Mouse (Mus musculus): ENCODE data around the gene Zmiz2. TPM values are rescaled to one million over a fixed set of nuclear protein-coding genes. Genes with fewer than 3 reads are reported as not detected.

Gene Zmiz2
- polyA plus RNA-seq, 1 experiment: 22.0 TPM

DNA sequence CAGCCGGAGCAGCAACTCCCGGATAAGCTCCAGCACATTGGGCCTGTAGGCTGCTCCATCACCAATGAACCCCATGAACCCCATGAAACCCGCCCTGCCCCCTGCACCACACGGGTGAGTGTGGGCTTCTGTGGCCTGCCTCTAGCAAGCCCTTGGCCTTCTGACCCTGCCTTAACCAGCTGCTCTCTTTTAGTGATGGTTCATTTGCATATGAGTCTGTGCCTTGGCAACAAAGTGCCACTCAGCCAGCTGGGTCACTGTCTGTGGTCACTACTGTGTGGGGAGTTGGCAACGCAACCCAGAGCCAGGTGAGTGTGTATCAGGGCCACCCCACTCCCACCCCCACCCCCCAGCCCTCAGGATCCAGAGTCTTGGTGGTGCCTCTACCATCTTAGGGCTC lies 6.7 kb downstream of the Zmiz2 start:
- TF ChIP-seq POLR2A (IDR thresholded peaks at IDR 0.05; ENCODE audit: low read depth, low read length) (no peak), CTCF (IDR thresholded peaks at IDR 0.05; ENCODE audit: borderline replicate concordance, insufficient read depth, low read length) (no peak)
- H3K27ac ChIP-seq (ENCODE audit: insufficient read depth, low read length): no peak overlapping the region
- H3K4me1 ChIP-seq (ENCODE audit: control insufficient read depth, insufficient read depth, low read length): no peaks in the 10 kb centered on the region
- H3K4me3 ChIP-seq (ENCODE audit: insufficient read depth, low read length): no peak overlapping the region

GRCm38 (mm10) chr11:6398141-6398540 lies 9.3 kb downstream of the Zmiz2 start:
- TF ChIP-seq POLR2A (IDR thresholded peaks at IDR 0.05; ENCODE audit: low read depth, low read length) (no peak), CTCF (IDR thresholded peaks at IDR 0.05; ENCODE audit: borderline replicate concordance, insufficient read depth, low read length) (no peak)
- Histone ChIP-seq H3K4me3 (ENCODE audit: insufficient read depth, low read length) (no peak overlapping the region), H3K27ac (ENCODE audit: insufficient read depth, low read length) (no peak overlapping the region), H3K4me1 (ENCODE audit: control insufficient read depth, insufficient read depth, low read length) (no peaks in the 10 kb centered on the region)

GRCm38 (mm10) chr11:6402515-6403510 lies 13.9 kb downstream of the Zmiz2 start:
- TF ChIP-seq CTCF (IDR thresholded peaks at IDR 0.05; ENCODE audit: borderline replicate concordance, insufficient read depth, low read length) (peak; percentile 82), POLR2A (IDR thresholded peaks at IDR 0.05; ENCODE audit: low read depth, low read length) (no peak)
- Histone ChIP-seq H3K4me3 (ENCODE audit: insufficient read depth, low read length) (no peak overlapping the region), H3K4me1 (ENCODE audit: control insufficient read depth, insufficient read depth, low read length) (peaks cover 8% of the 10 kb centered on the region), H3K27ac (ENCODE audit: insufficient read depth, low read length) (no peak overlapping the region)

- H3K27ac ChIP-seq (ENCODE audit: insufficient read depth, low read length): no peak overlapping the region
- no peak overlapping the region for H3K4me3 ChIP-seq (ENCODE audit: insufficient read depth, low read length)
- peaks cover 8% of the 10 kb centered on the region for H3K4me1 ChIP-seq (ENCODE audit: control insufficient read depth, insufficient read depth, low read length)
- TF ChIP-seq POLR2A (IDR thresholded peaks at IDR 0.05; ENCODE audit: low read depth, low read length): no peak
- no peak for TF ChIP-seq CTCF (IDR thresholded peaks at IDR 0.05; ENCODE audit: borderline replicate concordance, insufficient read depth, low read length)
These were observed 15.0 kb downstream of the Zmiz2 start for GRCm38 (mm10) chr11:6403830-6404405.

DNA sequence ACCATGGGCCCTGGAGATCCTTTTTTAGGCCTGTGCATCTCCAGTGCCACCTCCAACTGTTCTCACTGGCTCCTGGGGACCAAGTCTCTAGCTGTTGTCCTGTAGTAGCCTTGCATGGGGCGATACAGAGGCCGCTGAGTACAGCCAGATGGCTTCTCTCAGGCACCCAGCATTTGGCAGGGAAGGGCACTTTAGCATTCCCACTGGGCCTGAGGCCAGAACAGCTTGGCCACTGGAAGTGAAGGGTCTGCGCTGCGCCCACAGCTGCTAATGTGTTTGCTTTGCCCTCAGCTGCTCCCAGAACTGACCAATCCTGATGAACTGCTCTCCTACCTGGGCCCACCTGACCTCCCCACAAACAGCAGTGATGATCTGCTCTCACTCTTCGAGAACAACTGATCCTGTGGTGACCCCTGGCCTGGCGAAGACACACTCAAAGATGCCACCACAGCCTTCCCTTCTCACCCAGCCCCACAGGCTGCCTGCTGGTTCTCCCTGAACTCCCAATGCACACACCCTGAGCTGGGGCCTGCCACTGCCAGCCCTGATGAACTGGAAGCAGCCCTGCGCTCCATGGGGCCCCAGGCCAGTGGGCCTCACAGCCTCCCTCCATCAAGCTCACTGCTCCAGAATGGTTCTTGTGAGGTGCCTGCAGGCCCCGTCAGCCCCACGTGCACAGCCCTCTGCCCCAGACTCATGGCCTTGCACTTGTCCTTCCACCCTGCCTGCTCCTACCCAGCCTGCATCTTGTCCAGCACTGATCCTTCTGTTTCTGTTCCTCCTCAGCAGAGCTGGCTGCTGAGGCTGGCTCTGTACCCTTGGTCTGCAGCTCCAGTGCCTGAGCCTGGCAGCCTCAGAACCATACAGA lies 16.1 kb downstream of the Zmiz2 start:
- Histone ChIP-seq H3K4me3 (ENCODE audit: insufficient read depth, low read length) (no peak overlapping the region), H3K4me1 (ENCODE audit: control insufficient read depth, insufficient read depth, low read length) (peaks cover 8% of the 10 kb centered on the region), H3K27ac (ENCODE audit: insufficient read depth, low read length) (no peak overlapping the region)
- TF ChIP-seq CTCF (IDR thresholded peaks at IDR 0.05; ENCODE audit: borderline replicate concordance, insufficient read depth, low read length): no peak
- TF ChIP-seq POLR2A (IDR thresholded peaks at IDR 0.05; ENCODE audit: low read depth, low read length): no peak

DNA sequence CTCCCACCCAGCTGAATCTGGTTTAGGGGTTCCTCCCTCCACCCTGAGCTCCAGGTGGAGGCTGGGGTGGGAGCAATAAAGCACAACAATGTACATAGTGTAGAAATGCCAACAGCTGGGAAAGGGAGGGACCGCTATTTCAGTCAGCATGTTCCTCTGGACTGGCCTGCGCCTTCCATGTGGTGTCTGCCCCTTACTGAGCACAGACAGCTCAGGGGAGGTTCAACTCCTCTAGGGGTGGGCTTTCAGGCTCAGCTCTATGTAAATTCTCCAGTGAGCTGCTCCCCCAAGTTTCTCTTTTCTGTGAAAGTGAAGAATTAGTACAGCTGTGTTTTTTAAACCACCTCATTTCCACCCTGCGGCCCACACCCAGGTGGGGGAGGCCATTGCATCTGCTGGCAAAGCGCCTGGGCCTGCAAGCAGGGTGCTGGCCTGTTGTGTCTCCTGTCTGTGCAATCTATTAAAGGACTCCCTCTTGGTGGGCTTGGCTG lies 16.8 kb downstream of the Zmiz2 start:
- TF ChIP-seq POLR2A (IDR thresholded peaks at IDR 0.05; ENCODE audit: low read depth, low read length) (no peak), CTCF (IDR thresholded peaks at IDR 0.05; ENCODE audit: borderline replicate concordance, insufficient read depth, low read length) (no peak)
- Histone ChIP-seq H3K4me3 (ENCODE audit: insufficient read depth, low read length) (no peak overlapping the region), H3K27ac (ENCODE audit: insufficient read depth, low read length) (peak overlapping the region; percentile 41; the same call in 1 of the 2 replicates), H3K4me1 (ENCODE audit: control insufficient read depth, insufficient read depth, low read length) (peaks cover 8% of the 10 kb centered on the region)

- no peak for TF ChIP-seq POLR2A (IDR thresholded peaks at IDR 0.05; ENCODE audit: low read depth, low read length)
- no peak for TF ChIP-seq CTCF (IDR thresholded peaks at IDR 0.05; ENCODE audit: borderline replicate concordance, insufficient read depth, low read length)
- Histone ChIP-seq H3K4me3 (ENCODE audit: insufficient read depth, low read length) (no peak overlapping the region), H3K27ac (ENCODE audit: insufficient read depth, low read length) (peak overlapping the region; percentile 41), H3K4me1 (ENCODE audit: control insufficient read depth, insufficient read depth, low read length) (peaks cover 8% of the 10 kb centered on the region)
These were observed 17.6 kb downstream of the Zmiz2 start for GRCm38 (mm10) chr11:6406251-6407161.

DNA sequence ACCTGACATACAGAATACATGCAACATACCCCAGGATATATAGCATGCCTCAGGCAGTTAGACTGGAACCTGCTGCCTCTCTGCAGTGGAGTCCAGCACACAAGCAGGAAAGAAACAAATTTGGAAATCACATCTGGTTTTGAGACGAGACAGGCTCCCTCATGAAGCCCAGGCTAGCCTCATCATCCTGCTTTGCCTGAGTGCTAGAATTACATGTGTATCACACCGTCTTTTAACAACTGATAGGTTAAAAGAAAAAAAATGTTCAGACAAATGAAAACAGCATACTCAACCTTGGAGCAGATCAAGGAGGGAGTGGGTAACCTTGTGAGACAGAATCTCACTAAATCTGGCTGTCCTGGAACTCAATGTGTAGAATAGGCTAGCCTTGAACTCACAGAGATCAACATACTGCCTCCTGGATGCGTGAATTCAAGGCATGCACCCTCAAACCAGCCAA lies 18.3 kb downstream of the Zmiz2 start:
- Histone ChIP-seq H3K4me3 (ENCODE audit: insufficient read depth, low read length) (no peak overlapping the region), H3K27ac (ENCODE audit: insufficient read depth, low read length) (no peak overlapping the region), H3K4me1 (ENCODE audit: control insufficient read depth, insufficient read depth, low read length) (peaks cover 8% of the 10 kb centered on the region)
- no peak for TF ChIP-seq CTCF (IDR thresholded peaks at IDR 0.05; ENCODE audit: borderline replicate concordance, insufficient read depth, low read length)
- TF ChIP-seq POLR2A (IDR thresholded peaks at IDR 0.05; ENCODE audit: low read depth, low read length): no peak

Measured in embryonic fibroblast, embryonic 13.5 days (primary cell).